Mouse (Mus musculus): ENCODE measurements around the gene Dmac1.

DNA sequence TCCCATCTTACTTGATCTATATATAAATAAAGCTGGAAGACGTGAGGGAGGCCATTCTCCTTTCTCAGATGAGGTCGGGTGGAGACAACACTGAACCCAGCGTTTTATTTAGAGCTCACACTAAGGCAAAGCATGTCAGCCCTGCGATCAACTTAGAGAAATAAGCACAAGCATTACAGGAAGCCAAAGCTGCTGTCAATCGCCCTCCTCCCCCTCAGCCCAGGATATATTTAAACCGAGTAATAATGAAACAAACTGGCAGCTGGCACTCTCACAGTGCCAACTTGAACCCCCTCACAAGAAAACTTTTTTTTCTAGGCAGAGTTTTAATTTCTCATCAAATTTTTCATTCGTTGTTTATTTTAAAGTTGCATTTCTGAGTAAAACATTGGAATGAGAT is 15.7 kb downstream of the Dmac1 start:
- no peak for TF ChIP-seq TAL1 (IDR thresholded peaks at IDR 0.05; ENCODE audit: low read length)
- no peak for TF ChIP-seq GATA1 (IDR thresholded peaks at IDR 0.05; ENCODE audit: low read length)
